Mouse (Mus musculus) right cerebral cortex, postnatal 4 days (tissue): ENCODE measurements around the gene Selenot.
A peak's percentile ranks its signal among the peaks of the same experiment; 100 is the strongest.
"Not testable (repeated sequence)": the region's sequence is repeated elsewhere in the genome, so short reads cannot be mapped to it uniquely, and the experiment has no call there.

Experiments
- DNase-seq: peaks from one replicate; pipeline ENCODE4 v3.0.0-alpha.2; 2022

Selenot gene

DNA sequence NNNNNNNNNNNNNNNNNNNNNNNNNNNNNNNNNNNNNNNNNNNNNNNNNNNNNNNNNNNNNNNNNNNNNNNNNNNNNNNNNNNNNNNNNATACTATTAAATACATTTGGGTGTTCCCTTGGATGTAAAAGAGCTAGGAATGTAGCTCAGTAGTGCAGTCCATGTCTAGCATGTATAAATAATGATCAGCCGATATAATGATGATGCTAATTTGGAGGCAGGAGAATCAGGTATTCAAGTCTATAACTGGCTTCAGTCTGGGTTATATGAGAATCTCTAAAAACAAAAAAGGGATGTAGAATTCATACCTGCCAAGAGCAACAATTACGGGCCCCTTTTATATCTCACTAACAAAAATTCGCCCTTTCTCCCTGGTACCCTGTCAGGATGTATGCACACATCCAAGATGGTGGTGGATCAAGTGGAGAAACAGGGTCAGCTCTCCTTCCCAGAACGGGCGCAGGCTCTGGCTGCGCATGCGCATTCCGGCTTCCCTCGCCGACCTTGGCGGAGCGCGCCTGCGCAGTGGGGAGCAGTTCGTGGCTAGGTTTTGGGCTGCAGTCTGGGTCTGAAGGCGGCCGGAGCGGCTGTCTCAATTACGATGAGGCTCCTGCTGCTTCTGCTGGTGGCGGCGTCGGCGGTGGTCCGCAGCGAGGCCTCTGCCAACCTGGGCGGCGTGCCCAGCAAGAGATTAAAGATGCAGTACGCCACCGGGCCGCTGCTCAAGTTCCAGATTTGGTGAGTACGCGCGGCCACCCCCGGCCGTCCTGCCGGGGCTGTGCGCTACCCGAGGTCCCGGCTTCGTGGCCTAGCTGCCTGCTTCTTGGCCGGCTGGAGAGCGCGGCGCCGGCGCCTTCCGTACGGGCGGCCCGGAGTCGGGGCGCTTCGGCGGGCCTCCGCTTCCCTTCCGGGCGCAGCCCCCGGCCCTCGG lies at the start of gene Selenot:
Gene Selenot (plus strand): TSS at position 500 of the 930 bp plus-strand sequence.
- DNase-seq, result peak; percentile 98

DNA sequence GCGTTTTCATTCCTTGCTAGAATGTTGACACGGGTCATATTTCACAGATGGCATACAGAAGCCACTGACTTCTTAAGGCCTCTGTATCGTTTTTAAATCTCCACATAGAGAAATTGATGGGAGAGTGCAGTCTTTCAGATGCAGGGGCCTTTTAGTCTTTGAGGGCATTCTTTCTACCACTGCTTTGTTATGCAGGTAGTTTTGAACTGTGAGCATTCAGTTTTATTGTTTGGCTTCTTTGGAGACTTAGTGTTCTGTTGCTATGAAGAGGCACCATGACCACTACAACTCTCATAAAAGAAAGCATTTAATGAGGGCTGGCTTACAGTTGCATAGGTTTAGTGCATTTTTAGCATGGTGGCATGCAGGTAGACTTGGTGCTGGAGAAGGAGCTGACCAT lies 39.9 kb upstream of the Selenot start:
- no peak for DNase-seq

DNA sequence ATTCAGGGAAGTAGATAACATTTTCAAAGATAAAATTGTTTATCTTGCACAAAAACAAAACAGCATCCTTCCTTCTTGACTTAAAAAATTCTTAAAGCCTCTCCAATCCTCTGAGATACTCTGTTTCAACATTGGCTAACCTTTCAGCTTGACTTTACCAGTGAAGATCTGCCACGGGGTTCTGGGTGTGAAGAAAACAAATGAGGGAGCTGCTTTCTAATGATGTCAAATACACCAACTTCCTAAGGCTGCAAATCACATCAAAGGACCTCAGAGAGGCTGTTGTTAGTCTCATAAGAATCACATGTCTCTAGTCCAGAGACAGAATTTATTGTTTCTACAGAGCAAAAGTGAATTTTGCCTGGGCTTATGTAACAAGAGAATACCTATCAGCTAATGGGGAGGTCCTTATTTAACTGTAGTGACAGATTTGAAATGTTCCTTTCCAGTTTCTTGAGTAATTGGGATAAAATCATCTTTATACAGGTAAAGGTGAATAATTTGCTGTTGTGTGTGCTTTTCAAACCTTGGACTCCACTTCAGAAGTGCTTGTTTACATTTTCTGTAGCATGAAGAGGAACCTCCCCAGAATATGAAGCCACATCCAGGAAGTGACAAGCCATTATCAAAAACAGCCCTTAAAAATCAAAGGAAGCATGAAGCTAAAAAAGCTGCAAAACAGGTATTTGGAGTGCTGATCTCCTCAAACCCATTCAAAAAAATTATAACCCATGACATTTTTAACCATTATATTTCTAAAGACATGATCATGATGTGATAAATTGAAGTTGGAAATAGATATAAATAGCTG lies 24.2 kb upstream of the Selenot start:
- no peak for DNase-seq

DNA sequence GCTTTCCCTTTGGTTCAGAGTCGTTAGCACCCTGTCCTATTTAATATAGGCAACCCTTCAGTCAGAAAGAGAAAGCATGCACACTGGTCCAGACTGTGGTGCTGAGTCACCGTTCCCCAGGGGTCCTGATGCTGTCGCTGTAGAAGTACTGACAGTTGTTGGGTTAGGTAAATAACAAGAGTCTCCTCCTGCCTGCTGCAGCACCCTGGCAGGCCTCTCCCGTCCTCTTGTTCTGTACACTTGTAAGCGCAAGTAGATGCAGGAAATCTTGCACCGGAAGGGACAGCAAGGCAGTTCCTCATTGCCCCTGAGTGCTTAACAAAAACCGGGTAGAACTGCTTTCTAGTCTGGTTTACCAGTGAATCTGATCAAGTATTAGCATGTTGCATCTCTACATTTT lies 19.8 kb upstream of the Selenot start:
- no peak for DNase-seq

DNA sequence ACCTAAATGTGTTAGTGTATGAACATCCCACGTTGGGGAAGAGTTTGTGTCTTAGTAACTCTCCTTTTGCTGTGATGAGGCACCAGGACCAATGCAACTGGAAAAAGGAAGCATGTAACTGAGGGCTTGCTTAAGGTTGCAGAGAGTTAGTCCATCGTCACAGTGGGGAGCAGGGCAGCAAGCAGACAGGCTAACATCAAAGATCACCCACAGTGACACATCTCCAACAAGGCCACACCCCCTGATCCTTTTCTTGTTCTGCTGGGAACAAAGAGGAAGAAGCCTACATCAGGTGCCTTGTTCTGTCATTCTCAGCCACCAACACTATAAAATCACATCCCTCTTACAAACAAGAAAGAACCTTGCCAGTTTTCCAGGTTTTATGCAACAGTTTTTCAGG lies 16.5 kb upstream of the Selenot start:
- DNase-seq, result no peak

GRCm38 (mm10) chr3:58561437-58561836 lies 15.0 kb upstream of the Selenot start:
- DNase-seq, result no peak

GRCm38 (mm10) chr3:58570821-58571220 lies 5.6 kb upstream of the Selenot start:
- DNase-seq, result no peak

GRCm38 (mm10) chr3:58577067-58577503 lies 649 bp downstream of the Selenot start:
- peak; percentile 58 for DNase-seq

- DNase-seq, result no peak
These were observed 1.1 kb downstream of the Selenot start for GRCm38 (mm10) chr3:58577506-58578050.

DNA sequence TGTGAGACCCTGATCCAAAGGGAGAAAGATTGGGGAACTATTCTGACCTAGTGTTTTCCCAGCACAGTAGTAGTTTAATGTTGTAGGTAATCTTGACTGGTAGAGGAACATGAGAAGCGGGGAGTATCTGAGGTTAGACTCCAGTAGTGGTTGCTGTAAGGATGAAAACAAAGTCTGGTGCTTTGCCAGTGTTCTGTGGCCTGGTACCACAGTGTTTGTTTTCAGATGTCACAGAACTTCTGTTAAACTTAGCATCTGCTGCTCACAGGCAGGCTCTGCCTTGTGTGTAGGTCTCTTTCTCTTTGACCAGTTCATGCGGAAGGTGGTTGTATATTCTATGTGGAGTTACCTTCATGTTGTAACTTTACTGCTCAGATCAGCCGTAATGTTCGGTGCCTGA lies 5.1 kb downstream of the Selenot start:
- no peak for DNase-seq

DNA sequence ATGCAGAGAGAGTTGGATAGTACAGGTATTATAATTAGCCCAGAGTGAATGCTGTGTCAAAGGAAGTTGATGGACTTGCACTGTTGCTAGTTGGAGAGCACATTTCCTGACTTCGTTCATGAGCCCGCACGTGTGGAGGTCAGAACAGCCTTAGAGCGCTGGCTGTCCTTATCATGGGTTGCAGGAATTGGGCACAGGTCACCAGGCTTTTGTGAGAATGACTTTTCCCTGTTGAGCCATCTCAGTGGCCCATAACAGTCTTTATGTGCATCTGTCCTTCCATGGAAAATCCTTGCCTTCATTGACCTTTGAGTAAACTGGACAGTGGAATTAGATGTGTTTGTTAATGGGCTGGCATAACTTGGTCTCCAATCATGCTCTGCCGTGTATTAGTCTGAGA lies 5.9 kb downstream of the Selenot start:
- DNase-seq, result no peak

- no peak for DNase-seq
These were observed 6.5 kb downstream of the Selenot start for GRCm38 (mm10) chr3:58582788-58583426.

GRCm38 (mm10) chr3:58590544-58590943 lies 14.1 kb downstream of the Selenot start:
- DNase-seq, result not testable (repeated sequence)

- DNase-seq, result not testable (repeated sequence)
These were observed 16.2 kb downstream of the Selenot start for GRCm38 (mm10) chr3:58592666-58593065.

DNA sequence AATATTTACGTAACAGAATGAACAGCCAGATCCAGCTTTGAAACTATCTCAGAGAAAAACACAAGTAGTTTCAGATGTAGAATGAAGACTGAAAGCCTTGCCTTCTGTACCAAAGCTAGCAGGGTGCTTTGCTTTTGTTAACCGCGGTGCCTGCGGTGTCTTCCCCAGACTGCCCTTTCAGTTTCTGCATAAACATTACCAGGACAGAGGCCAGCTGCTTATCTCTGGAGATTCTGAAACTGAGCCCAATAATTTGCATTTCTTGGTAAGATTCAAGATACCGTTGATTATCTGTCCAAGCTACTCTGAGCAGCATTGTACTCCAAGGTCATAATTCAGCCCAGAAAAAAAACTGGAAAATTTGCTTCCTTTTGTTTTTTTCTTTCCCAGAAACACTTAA lies 17.2 kb downstream of the Selenot start:
- no peak for DNase-seq

- DNase-seq, result no peak
These were observed 32.1 kb downstream of the Selenot start for GRCm38 (mm10) chr3:58608506-58608905.

DNA sequence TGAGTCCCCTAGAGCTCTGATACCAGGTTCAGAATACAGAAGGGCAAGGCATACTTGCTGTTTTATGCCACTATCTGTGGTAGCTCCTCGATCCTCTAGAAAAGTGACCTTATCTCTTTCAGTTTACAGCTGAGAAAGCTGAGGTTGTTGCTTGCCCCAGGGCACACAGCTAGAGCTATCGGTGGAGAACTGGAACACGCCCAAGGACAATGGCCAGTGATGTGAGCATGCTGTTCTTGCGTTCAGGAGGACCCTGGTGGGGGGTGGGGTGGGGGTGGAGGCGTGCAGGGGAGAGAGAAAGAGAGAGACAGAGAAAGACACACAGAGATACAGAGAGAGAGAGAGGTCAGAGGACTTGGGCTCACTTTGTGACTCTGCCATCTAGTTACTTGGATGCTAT lies 33.5 kb downstream of the Selenot start:
- DNase-seq, result no peak

DNA sequence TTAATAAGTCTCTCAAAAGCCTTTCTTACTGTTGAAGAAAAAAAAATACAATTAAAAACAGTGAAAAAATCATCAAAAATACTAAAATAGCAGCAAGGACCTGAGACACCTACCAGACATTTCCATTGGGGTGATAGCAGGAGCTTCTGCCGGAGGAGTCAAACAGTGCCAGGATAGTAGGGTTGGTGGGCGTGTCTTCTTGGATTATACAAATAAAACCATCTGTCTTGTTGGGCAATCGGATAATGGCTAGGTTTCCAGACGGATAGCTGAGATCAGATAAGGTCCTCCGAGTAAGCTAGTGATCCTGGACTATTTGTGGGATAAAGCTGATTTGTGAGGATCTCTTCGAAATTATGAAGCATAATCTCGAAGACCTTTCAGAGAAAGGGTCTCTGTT lies 44.6 kb downstream of the Selenot start:
- DNase-seq, result no peak

DNA sequence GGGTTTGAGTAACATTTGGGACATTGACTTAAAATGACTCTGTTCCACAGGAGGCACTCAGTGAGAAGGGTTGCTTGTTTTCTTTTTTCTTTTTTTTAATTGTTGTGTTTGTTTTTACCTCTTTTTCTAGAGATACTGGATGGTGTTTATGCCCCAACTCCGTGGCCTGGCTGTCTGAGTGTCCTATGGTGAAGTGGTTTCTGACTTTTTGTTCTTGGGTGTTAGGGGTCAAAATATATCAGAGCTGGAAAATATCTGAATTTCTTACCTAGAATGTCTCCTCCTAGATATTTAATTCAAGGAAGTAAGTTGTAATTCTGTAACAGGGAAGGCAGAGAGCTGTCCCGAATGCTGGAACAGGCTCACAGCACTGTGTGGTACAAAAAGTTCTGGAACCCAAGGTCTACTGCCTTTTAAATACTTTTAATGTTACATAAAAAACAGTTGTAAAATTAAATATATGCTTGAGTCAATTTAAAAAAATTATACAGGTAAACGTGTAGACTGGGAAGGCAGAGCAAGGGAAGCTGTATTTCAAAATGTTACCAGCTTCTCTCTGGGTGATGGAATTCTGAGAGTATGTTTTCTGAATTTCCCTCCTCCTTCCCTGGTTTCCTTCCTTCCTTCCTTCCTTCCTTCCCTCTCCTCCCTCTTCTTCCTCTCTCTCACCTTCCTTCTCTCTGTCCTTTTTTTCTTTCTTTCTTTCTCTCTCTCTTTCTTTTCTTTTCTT lies 46.4 kb downstream of the Selenot start:
- no peak for DNase-seq

- no peak for DNase-seq
These were observed 48.5 kb downstream of the Selenot start for GRCm38 (mm10) chr3:58624981-58625380.

- no peak for DNase-seq
These were observed 55.3 kb downstream of the Selenot start for GRCm38 (mm10) chr3:58631693-58632092.
